Mouse (Mus musculus): ENCODE results near the gene Arid1a. TPM values are rescaled to one million over a fixed set of nuclear protein-coding genes. Genes with fewer than 3 reads are reported as not detected.

Arid1a gene
- total RNA-seq, 2 experiments from 2014 or later, result 83.2 to 88.6 TPM

DNA sequence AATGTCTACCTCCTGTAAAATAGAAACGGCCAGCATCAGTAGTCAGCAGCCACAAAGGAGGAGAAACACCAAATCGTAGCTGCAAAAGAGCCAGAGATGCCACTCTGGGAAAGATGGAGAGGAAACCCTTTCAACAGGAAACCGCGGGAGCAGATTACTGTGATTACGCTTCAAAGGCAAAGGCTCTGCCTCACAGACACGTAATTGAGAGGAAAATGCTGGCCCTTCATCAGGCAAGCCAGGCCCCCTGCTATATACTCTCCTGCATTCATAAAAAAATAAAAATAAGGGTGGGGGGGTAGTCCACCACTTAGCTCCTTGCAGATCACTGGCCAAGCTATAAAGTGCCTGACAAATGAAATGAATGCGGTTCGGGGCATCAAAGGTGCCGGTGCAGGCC, 28.3 kb downstream of the Arid1a start:
- Histone ChIP-seq H3K4me3 (no peak overlapping the region), H3K27ac (peak overlapping the region; percentile 12; the same call in 1 of the 2 replicates)
- TF ChIP-seq CTCF (conservative IDR thresholded peaks at IDR 0.05), result no peak
- DNase-seq (ENCODE audit: low spot score in 2 of 2), result no peak

DNA sequence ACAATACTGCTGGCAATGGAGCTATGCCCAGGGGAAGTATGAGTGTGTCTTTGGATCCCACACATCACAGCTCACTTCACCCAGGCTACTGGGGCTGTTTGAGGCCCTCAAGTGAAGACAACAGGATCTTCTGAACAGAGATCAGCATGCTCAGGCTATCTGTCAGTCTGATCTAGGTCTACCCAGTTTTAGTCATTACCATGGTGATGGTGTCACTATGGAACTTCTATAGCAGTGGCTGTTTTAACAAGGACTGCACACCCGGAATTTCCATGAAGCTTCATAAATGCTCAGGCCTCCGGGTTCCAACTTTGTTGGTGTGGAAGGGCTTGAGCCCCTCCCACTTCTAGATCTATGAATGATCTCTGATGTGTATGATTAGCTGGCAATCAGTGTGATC, 30.9 kb downstream of the Arid1a start:
- TF ChIP-seq CTCF (conservative IDR thresholded peaks at IDR 0.05), result no peak
- Histone ChIP-seq H3K4me3 (no peak overlapping the region), H3K27ac (no peak overlapping the region)
- DNase-seq (ENCODE audit: low spot score in 2 of 2), result no peak

DNA sequence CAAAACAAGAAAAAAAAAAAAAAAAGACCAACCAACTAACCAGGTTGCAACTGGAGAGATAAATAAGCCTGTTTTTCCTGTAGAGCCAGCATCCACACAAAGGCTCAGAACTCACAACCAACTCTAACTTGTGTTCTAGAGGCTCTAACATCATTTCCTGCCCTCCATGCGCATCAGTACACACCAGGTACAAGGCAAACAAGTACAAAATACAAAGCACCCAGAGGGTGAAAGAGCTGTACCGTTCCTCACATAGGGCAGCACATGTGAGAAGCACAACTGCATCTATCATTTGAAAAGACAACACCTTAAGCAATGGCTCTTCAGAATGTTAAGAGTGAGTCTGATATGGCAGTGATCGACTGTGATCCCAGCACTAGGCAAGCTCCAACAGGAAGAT, 36.8 kb downstream of the Arid1a start:
- no peak overlapping the region for H3K27ac ChIP-seq
- TF ChIP-seq CTCF (conservative IDR thresholded peaks at IDR 0.05), result no peak
- no peak for DNase-seq (ENCODE audit: low spot score in 2 of 2)
- no peak overlapping the region for H3K4me3 ChIP-seq

DNA sequence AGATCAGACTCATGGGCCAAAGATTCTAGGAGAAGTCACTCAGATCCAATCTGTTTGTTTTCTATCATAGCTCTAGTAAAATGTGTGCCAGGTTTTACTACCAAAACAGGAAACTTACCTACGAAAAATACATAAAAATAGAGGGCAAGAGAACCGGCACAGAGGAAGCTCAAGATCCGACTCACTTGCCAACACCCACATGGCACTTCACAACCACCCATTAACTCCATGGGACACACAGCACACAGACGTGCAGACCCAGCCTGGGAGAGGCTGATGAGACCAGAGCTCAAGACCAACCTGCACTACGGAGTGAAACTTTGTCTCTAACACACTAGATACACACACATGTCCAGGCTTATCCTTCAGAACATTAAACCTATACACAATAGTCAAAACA, 43.8 kb downstream of the Arid1a start:
- Histone ChIP-seq H3K4me3 (no peak overlapping the region), H3K27ac (no peak overlapping the region)
- no peak for TF ChIP-seq CTCF (conservative IDR thresholded peaks at IDR 0.05)
- DNase-seq (ENCODE audit: low spot score in 2 of 2), result no peak

DNA sequence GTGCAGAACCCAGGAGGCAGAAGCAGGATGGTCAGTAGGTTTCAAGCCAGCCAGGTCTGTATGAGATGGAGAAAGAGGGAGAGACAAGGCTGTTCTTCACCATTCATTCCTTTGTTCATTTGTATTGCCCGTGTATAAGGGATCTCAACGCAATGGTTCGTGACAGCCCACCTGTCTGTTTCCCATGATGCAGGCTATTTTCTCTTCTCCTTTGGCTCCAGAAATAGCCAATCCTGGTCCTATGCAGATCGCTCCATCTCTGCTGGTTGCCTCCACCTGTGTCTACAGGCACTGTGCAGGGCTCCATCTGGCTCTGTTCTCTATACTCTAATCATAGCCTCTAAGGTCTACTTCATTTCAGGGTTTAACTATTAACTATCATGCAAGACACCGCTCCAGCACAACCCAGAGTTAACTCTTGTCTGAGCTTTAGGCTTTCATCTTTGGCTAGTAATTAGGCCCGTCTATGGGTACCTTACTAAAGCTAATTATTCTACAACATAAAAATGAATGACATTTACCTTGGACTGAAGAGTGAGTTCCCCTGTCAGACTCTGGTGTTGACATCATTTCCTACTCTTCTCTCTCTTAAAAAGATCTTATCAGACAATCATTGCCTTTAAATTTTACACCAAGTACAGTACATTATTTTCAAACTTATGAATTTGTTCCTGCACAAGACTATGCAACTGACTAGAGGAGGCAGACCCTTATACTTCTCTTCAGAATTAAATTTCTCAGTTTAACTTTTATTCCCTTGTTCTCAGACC, 45.1 kb downstream of the Arid1a start:
- no peak overlapping the region for H3K4me3 ChIP-seq
- TF ChIP-seq CTCF (conservative IDR thresholded peaks at IDR 0.05), result no peak
- no peak for DNase-seq (ENCODE audit: low spot score in 2 of 2)
- no peak overlapping the region for H3K27ac ChIP-seq

DNA sequence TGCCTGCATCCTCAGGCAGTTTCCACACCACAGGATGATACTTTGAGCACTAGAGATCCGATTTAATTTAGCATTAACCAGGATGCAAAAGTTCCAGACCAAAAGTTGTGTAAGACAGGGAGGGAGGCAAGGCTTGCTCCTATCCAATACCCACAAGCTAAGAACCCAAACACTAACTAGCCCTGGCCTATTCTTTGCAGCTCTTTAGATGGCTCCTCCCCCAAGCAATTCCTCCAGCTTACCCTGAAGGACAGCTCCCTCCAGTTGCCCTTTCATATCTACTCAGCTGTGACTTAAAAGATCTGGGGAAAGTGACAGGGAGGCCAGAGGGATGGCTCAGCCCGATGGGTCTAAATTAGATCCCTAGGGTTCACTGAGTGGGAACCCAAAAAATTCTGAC, 47.2 kb downstream of the Arid1a start:
- Histone ChIP-seq H3K4me3 (no peak overlapping the region), H3K27ac (no peak overlapping the region)
- no peak for TF ChIP-seq CTCF (conservative IDR thresholded peaks at IDR 0.05)
- DNase-seq (ENCODE audit: low spot score in 2 of 2), result no peak

DNA sequence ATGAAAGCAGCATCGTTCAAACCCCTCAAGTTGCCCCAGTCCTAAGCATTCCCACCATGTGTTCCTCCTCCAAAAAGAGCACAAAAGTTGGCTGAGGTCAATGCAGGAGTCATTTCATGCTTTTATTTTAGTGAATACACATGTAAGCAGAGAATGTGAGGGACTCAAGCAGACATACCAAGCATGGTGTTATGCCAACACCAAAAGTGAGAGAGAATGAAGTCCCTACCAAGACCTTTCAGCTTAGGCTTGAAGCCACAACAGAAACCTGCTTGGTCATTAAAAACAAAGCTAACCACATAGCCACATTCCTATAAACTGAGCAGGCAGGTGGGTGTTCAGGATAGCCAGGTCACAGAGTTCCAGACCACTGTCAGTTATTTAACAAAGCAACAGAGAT, 49.1 kb downstream of the Arid1a start:
- no peak for TF ChIP-seq CTCF (conservative IDR thresholded peaks at IDR 0.05)
- peak overlapping the region; percentile 73 for H3K27ac ChIP-seq
- no peak for DNase-seq (ENCODE audit: low spot score in 2 of 2)

DNA sequence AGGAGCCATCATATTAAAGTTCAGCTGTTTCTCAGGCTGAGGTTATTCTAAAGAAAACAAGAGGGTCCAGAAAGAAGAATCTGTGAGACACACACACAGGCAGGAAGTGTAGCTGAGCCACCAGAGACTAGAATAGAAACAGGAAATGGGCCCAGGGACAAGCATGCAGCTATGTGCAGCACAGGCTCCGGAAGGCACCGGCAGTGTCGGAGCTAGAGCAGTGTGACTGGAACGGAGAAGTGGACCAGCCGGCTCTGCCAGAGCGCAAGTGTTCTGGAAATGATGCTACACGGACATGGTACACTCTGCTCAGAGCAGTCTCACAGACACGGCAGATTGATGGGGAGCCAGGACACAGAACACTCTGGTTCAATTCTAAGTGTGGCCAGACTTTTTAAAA, 49.6 kb downstream of the Arid1a start:
- no peak for TF ChIP-seq CTCF (conservative IDR thresholded peaks at IDR 0.05)
- peak; percentile 44 to 61 for DNase-seq (ENCODE audit: low spot score in 2 of 2)
- H3K27ac ChIP-seq, result peak overlapping the region; percentile 86
- no peak overlapping the region for H3K4me3 ChIP-seq

More for the DNA sequence above, 49.1 kb downstream of the Arid1a start:
- H3K4me3 ChIP-seq, result no peak overlapping the region

DNA sequence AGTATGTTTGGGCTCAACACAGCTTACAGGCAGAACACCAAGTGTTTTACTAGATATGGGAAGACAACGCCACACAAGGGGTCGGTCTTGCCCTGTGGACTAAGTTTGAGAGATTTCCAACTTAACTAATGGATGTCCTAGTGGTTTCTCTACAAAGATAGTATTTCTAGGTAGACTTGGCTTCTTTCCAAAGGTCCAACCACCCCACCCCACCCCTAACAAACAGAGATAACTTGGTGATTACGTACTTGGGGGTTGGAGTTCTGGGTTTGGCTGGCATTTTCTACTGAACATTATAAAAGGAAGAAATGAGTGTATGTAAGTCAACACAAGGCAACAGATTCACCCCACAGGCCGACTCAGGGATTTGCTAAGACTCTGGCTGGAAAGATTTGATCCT, 51.5 kb downstream of the Arid1a start:
- Histone ChIP-seq H3K4me3 (no peak overlapping the region), H3K27ac (no peak overlapping the region)
- no peak for TF ChIP-seq CTCF (conservative IDR thresholded peaks at IDR 0.05)
- DNase-seq (ENCODE audit: low spot score in 2 of 2), result no peak

DNA sequence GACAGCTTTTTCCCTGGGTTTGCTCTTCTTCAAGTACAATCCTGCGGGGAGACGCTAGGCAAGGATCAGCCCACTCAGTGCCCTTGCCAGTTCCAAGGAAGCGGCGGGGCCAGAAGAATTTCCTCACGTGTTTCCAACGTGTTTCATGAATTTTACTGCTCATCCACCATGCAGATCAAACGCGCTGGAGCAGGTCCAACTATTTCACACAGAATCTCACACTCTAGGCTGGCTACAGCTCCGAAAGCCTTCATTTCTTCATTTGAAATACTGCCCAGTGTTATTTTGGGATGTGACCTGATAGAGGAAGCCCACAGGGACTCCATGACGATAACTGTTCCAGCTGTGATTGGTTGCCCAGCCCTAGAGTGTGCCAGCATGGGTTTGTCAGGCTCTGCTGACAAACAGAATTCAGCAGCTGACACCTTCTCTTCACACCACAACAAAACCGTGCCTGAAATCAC, 55.6 kb downstream of the Arid1a start:
- no peak for TF ChIP-seq CTCF (conservative IDR thresholded peaks at IDR 0.05)
- peak overlapping the region; percentile 7; the same call in 1 of the 2 replicates for H3K27ac ChIP-seq
- H3K4me3 ChIP-seq, result no peak overlapping the region
- peak; percentile 38 to 44 for DNase-seq (ENCODE audit: low spot score in 2 of 2)

DNA sequence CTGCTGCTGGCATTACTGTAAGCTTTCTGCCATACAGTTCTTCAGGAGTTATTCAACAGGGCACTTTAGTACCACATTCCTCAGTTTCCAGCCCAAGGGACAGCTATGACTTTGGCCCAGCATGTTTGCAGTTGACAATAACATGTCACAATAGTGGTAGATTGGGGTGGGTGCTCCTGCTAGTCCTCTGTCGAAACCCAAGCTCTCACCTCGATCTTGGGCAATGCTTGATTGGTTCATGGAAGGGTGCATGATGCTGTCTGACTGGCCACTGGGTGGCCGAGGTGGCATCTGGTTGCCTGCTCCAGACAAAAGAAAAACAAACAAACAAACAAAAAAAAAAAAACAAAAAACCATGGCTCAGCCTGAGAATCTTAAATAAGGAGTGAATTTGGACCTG, 61.2 kb downstream of the Arid1a start:
- peak; percentile 30; the same call in 1 of the 2 replicates for TF ChIP-seq CTCF (conservative IDR thresholded peaks at IDR 0.05)
- no peak for DNase-seq (ENCODE audit: low spot score in 2 of 2)
- no peak overlapping the region for H3K27ac ChIP-seq
- H3K4me3 ChIP-seq, result no peak overlapping the region

DNA sequence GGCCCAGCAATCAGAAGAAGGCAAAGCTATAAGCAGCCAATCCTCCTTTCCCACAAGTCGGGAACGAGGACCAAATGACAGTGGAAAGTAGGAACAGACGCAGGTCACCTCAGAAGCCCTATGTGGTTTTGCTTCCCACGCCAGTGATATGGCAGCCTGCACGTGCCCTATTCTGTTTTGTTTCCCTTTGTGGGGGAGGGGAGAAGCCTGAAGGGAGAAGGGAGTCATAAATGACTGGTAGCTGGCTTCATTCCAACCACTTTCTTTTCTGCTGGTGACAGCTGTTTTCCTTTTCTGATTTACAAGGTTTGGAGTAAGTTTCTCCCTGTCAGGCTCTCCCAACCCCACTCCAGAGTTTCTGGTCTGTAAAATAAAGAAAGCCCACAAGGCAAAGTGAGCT, 66.3 kb downstream of the Arid1a start:
- Histone ChIP-seq H3K4me3 (no peak overlapping the region), H3K27ac (peak overlapping the region; percentile 12; the same call in 1 of the 2 replicates)
- TF ChIP-seq CTCF (conservative IDR thresholded peaks at IDR 0.05), result no peak
- DNase-seq (ENCODE audit: low spot score in 2 of 2), result no peak

DNA sequence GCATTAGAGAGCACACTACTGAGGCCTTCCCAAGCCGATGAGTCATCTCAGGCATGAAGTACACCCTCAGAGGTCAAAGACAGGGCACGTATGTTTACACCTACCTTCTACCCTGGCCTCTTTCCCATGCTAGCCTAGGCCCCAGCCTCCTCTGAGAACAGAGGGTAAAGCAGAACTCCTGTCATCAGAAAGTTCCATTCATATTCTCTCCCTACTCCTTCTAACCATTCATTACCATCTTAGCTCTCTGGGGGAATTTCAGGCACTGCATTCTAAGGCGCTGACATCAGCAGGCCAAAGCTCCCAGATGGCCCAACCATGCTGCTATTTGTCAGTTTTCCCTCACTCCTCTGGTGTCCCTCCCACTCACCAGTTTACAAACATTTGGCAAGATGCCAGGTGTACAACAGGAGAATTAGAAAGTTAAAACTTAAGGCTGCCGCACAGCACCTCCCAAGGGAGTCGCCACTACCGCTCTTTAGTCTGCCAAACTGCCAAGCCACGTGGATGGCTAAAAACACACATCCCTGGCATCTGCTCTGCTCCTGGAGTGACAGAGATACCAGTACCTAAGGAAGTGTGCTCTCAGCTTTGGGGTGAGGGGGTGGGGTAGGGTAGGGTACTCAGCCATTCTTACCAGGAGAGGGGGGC, 68.0 kb downstream of the Arid1a start:
- no peak for TF ChIP-seq CTCF (conservative IDR thresholded peaks at IDR 0.05)
- H3K4me3 ChIP-seq, result no peak overlapping the region
- peak in 1 of 2 experiments; percentile 26 for DNase-seq (ENCODE audit: low spot score in 2 of 2)

DNA sequence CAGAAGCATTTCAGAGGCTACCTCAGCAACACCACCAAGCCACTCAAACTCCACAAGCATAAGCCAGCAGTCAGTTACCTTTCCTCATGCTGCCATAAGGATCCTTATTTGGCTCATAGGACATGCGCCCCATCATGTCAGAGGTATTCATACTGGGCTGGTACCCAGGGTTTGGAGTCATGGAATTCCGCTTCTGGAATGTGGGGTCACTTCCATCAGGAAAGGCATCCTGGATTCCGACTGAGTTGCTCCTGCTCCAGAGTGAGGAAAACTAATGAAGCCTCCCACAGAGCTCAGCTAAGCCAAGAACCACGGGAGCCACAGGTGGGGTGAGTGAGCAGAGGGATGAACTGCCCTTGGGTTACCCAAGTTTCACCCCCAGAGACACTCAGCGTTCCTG, 69.4 kb downstream of the Arid1a start:
- TF ChIP-seq CTCF (conservative IDR thresholded peaks at IDR 0.05), result no peak
- H3K4me3 ChIP-seq, result no peak overlapping the region
- DNase-seq (ENCODE audit: low spot score in 2 of 2), result no peak
- H3K27ac ChIP-seq, result no peak overlapping the region

More for the DNA sequence above, 68.0 kb downstream of the Arid1a start:
- H3K27ac ChIP-seq, result no peak overlapping the region
